Mouse (Mus musculus) heart, postnatal 0 days (tissue): Measurements from ENCODE around the gene Lrch1.

Source experiments
- CTCF ChIP-seq: IDR thresholded peaks from 2 replicates; pipeline ENCODE4 v1.5.1; 2016; ENCODE audit warnings: antibody characterized with exemption, control low read depth, low read depth
- EP300 ChIP-seq: IDR thresholded peaks from 2 replicates; pipeline ENCODE4 v1.6.1; 2016; ENCODE audit warnings: antibody characterized with exemption, low read depth

- TF ChIP-seq CTCF (0 out of 2 replicates have a peak, but pooled peaks have one; percentile 3), EP300 (no peak)
These were observed 8.8 kb downstream of the Lrch1 start for GRCm38 (mm10) chr14:74938896-74939295.
